Mouse (Mus musculus) 3134 (cell line): ENCODE data around the gene Il1rap.

Source experiments
- DNase-seq: peaks from one replicate; pipeline ENCODE4 v3.0.0-alpha.2; 2011; ENCODE audit warnings: low spot score; ENCODE audit not compliant: insufficient read length; ENCODE audit errors: extremely low read depth

The Il1rap gene

GRCm38 (mm10) chr16:26610508-26610907 lies 29.0 kb downstream of the Il1rap start:
- DNase-seq = no peak

- DNase-seq = no peak
Observed at GRCm38 (mm10) chr16:26612499-26613220, 31.2 kb downstream of the Il1rap start.

GRCm38 (mm10) chr16:26623141-26623540 lies 41.6 kb downstream of the Il1rap start:
- DNase-seq = peak; percentile 18

- DNase-seq = peak; percentile 74
Observed at GRCm38 (mm10) chr16:26626065-26626464, 44.6 kb downstream of the Il1rap start.

GRCm38 (mm10) chr16:26634800-26635199 lies 53.3 kb downstream of the Il1rap start:
- no peak for DNase-seq

- no peak for DNase-seq
Observed at GRCm38 (mm10) chr16:26643077-26643476, 61.6 kb downstream of the Il1rap start.

GRCm38 (mm10) chr16:26646066-26646465 lies 64.6 kb downstream of the Il1rap start:
- DNase-seq = no peak

- DNase-seq = no peak
Observed at GRCm38 (mm10) chr16:26647036-26647435, 65.5 kb downstream of the Il1rap start.

GRCm38 (mm10) chr16:26662722-26663436 lies 81.4 kb downstream of the Il1rap start:
- no peak for DNase-seq

GRCm38 (mm10) chr16:26666401-26666800 lies 84.9 kb downstream of the Il1rap start:
- DNase-seq = no peak

GRCm38 (mm10) chr16:26669081-26669480 lies 87.6 kb downstream of the Il1rap start:
- DNase-seq = no peak

- DNase-seq = no peak
Observed at GRCm38 (mm10) chr16:26680381-26680780, 98.9 kb downstream of the Il1rap start.

- DNase-seq = no peak
Observed at GRCm38 (mm10) chr16:26689771-26690170, 108.3 kb downstream of the Il1rap start.

GRCm38 (mm10) chr16:26691294-26691693 lies 109.8 kb downstream of the Il1rap start:
- no peak for DNase-seq

GRCm38 (mm10) chr16:26698076-26698475 lies 116.6 kb downstream of the Il1rap start:
- DNase-seq = no peak

GRCm38 (mm10) chr16:26700440-26701103 lies 119.1 kb downstream of the Il1rap start:
- no peak for DNase-seq

GRCm38 (mm10) chr16:26705658-26706371 lies 124.3 kb downstream of the Il1rap start:
- no peak for DNase-seq

- no peak for DNase-seq
Observed at GRCm38 (mm10) chr16:26706503-26706902, 125.0 kb downstream of the Il1rap start.

- DNase-seq = no peak
Observed at GRCm38 (mm10) chr16:26710922-26711321, 129.4 kb downstream of the Il1rap start.

- no peak for DNase-seq
Observed at GRCm38 (mm10) chr16:26713538-26714316, 132.2 kb downstream of the Il1rap start.
